Mouse (Mus musculus) heart, embryonic 11.5 days (tissue): ENCODE results near the gene Atp2a3. TPM values are rescaled to one million over a fixed set of nuclear protein-coding genes. Genes with fewer than 3 reads are reported as not detected.

Experiments
- ATAC-seq: fragments of 200-750 bp; cut with Nextera tagmentation; replicated peaks from 2 replicates; pipeline ENCODE4 v1.8.0; 2017; ENCODE audit warnings: moderate library complexity; ENCODE audit not compliant: insufficient number of reproducible peaks, low FRiP score, low TSS enrichment
- H3K27ac ChIP-seq: fragments of 300-500 bp; sonication (generic); 2 replicates; pipeline ENCODE4 v1.5.1; 2014; ENCODE audit warnings: mild to moderate bottlenecking, low read depth, low read length
- H3K27me3 ChIP-seq: fragments of 300-500 bp; sonication (generic); 2 replicates; pipeline ENCODE4 v1.6.1; 2014; ENCODE audit warnings: mild to moderate bottlenecking, low read length, mixed read lengths; ENCODE audit not compliant: control insufficient read depth, insufficient read depth
- H3K36me3 ChIP-seq: fragments of 300-500 bp; sonication (generic); 2 replicates; pipeline ENCODE4 v1.6.1; 2014; ENCODE audit warnings: mild to moderate bottlenecking, low read length, moderate library complexity, mixed read lengths; ENCODE audit not compliant: control insufficient read depth, insufficient read depth
- H3K4me1 ChIP-seq: fragments of 300-500 bp; sonication (generic); 2 replicates; pipeline ENCODE4 v1.6.1; 2014; ENCODE audit warnings: low read length; ENCODE audit not compliant: control insufficient read depth, insufficient read depth
- H3K4me2 ChIP-seq: fragments of 300-500 bp; sonication (generic); 2 replicates; pipeline ENCODE4 v1.6.1; 2014; ENCODE audit warnings: mild to moderate bottlenecking, moderate library complexity
- H3K4me3 ChIP-seq: fragments of 300-500 bp; sonication (generic); 2 replicates; pipeline ENCODE4 v1.5.1; 2014; ENCODE audit warnings: low read depth, low read length
- H3K9ac ChIP-seq: fragments of 300-500 bp; sonication (generic); 2 replicates; pipeline ENCODE4 v1.6.1; 2014; ENCODE audit warnings: mild to moderate bottlenecking, low read depth, low read length, moderate library complexity
- H3K9me3 ChIP-seq: fragments of 300-500 bp; sonication (generic); replicated peaks from 2 replicates; pipeline ENCODE4 v1.6.1; 2016; ENCODE audit warnings: low read length; ENCODE audit not compliant: control insufficient read depth
- WGBS: fragments of 180-500 bp; shearing (Covaris S2); extraction: QIAGEN DNeasy Blood & Tissue Kit; methylation state at CpG from one replicate; pipeline ENCODE4 v1.1.7; 2014; ENCODE audit not compliant: insufficient replicate concordance; 5-methylcytosine and 5-hydroxymethylcytosine counted together
- polyA plus RNA-seq: library from polyadenylated mRNA; unstranded; fragments of >200 nt; fragmentation: Nextera tagmentation; extraction: Ambion mirVana; gene quantifications from 2 replicates; pipeline ENCODE4 v1.2.1, GENCODE M21; 2014

Atp2a3 gene
- polyA plus RNA-seq, 1 experiment from 2014 or later = 2.1 TPM

- Histone ChIP-seq H3K4me1 (peaks cover 21% of the 10 kb centered on the region), H3K27ac (peak overlapping the region; percentile 65), H3K9me3 (no peaks in the 10 kb centered on the region), H3K36me3 (no peaks in the 10 kb centered on the region), H3K4me2 (no peak overlapping the region), H3K27me3 (no peaks in the 10 kb centered on the region), H3K9ac (no peak overlapping the region), H3K4me3 (no peak overlapping the region)
- 44% methylated on average over 3 of the region's 3 CpGs for WGBS
- 0 out of 2 replicates have a peak, but pooled peaks have one; percentile 27 for ATAC-seq
Observed at GRCm38 (mm10) chr11:72952226-72952625, 8.7 kb upstream of the Atp2a3 start.

GRCm38 (mm10) chr11:72952697-72953096 is 8.3 kb upstream of the Atp2a3 start:
- WGBS = 82% methylated on average over 6 of the region's 6 CpGs
- Histone ChIP-seq H3K27ac (peak overlapping the region; percentile 65), H3K9ac (no peak overlapping the region), H3K27me3 (no peaks in the 10 kb centered on the region), H3K36me3 (no peaks in the 10 kb centered on the region), H3K9me3 (no peaks in the 10 kb centered on the region), H3K4me3 (no peak overlapping the region), H3K4me2 (no peak overlapping the region), H3K4me1 (peaks cover 21% of the 10 kb centered on the region)
- ATAC-seq = no peak

GRCm38 (mm10) chr11:72953116-72953439 is 7.9 kb upstream of the Atp2a3 start:
- H3K27ac ChIP-seq = peak overlapping the region; percentile 65
- no peak overlapping the region for H3K4me3 ChIP-seq
- H3K4me2 ChIP-seq = no peak overlapping the region
- peaks cover 21% of the 10 kb centered on the region for H3K4me1 ChIP-seq
- no peak for ATAC-seq
- WGBS = 84% methylated on average over 1 of the region's 1 CpGs
- H3K9ac ChIP-seq = no peak overlapping the region
- no peaks in the 10 kb centered on the region for H3K36me3 ChIP-seq
- no peaks in the 10 kb centered on the region for H3K27me3 ChIP-seq
- no peaks in the 10 kb centered on the region for H3K9me3 ChIP-seq

GRCm38 (mm10) chr11:72953440-72954151 is 7.4 kb upstream of the Atp2a3 start:
- no peaks in the 10 kb centered on the region for H3K9me3 ChIP-seq
- H3K9ac ChIP-seq = no peak overlapping the region
- peak overlapping the region; percentile 5; the same call in 1 of the 2 replicates for H3K27ac ChIP-seq
- H3K4me2 ChIP-seq = no peak overlapping the region
- peaks cover 21% of the 10 kb centered on the region for H3K4me1 ChIP-seq
- WGBS = 64% methylated on average over 4 of the region's 4 CpGs
- no peaks in the 10 kb centered on the region for H3K27me3 ChIP-seq
- H3K36me3 ChIP-seq = no peaks in the 10 kb centered on the region
- ATAC-seq = no peak
- H3K4me3 ChIP-seq = no peak overlapping the region

GRCm38 (mm10) chr11:72954216-72954615 is 6.8 kb upstream of the Atp2a3 start:
- no peak for ATAC-seq
- no peaks in the 10 kb centered on the region for H3K9me3 ChIP-seq
- no peak overlapping the region for H3K4me2 ChIP-seq
- H3K4me1 ChIP-seq = peaks cover 21% of the 10 kb centered on the region
- H3K27ac ChIP-seq = no peak overlapping the region
- no peaks in the 10 kb centered on the region for H3K36me3 ChIP-seq
- peaks cover 3% of the 10 kb centered on the region for H3K27me3 ChIP-seq
- H3K9ac ChIP-seq = no peak overlapping the region
- 87% methylated on average over 4 of the region's 4 CpGs for WGBS
- no peak overlapping the region for H3K4me3 ChIP-seq

GRCm38 (mm10) chr11:72955339-72955974 is 5.5 kb upstream of the Atp2a3 start:
- Histone ChIP-seq H3K36me3 (no peaks in the 10 kb centered on the region), H3K9me3 (no peaks in the 10 kb centered on the region), H3K9ac (no peak overlapping the region), H3K4me2 (no peak overlapping the region), H3K4me3 (no peak overlapping the region), H3K27ac (peak overlapping the region; percentile 4; the same call in 1 of the 2 replicates), H3K4me1 (peaks cover 21% of the 10 kb centered on the region), H3K27me3 (peaks cover 14% of the 10 kb centered on the region)
- ATAC-seq = no peak; the same call in 1 of the 2 replicates
- 38% methylated on average over 5 of the region's 5 CpGs for WGBS

- WGBS = 36% methylated on average over 2 of the region's 2 CpGs
- Histone ChIP-seq H3K4me3 (no peak overlapping the region), H3K36me3 (no peaks in the 10 kb centered on the region), H3K27me3 (peaks cover 32% of the 10 kb centered on the region), H3K27ac (no peak overlapping the region), H3K4me1 (peaks cover 24% of the 10 kb centered on the region), H3K9ac (no peak overlapping the region), H3K9me3 (no peaks in the 10 kb centered on the region), H3K4me2 (no peak overlapping the region)
- no peak for ATAC-seq
Observed at GRCm38 (mm10) chr11:72957318-72957717, 3.7 kb upstream of the Atp2a3 start.

GRCm38 (mm10) chr11:72959924-72960679 is 867 bp upstream of the Atp2a3 start:
- H3K27me3 ChIP-seq = peaks cover 33% of the 10 kb centered on the region
- H3K9me3 ChIP-seq = no peaks in the 10 kb centered on the region
- no peak overlapping the region for H3K27ac ChIP-seq
- 12% methylated on average over 15 of the region's 15 CpGs for WGBS
- no peak overlapping the region for H3K9ac ChIP-seq
- no peaks in the 10 kb centered on the region for H3K36me3 ChIP-seq
- H3K4me2 ChIP-seq = peak overlapping the region; percentile 75; the same call in 1 of the 2 replicates
- H3K4me3 ChIP-seq = no peak overlapping the region
- ATAC-seq = no peak
- peaks cover 19% of the 10 kb centered on the region for H3K4me1 ChIP-seq
